Mouse (Mus musculus) midbrain, embryonic 14.5 days (tissue): ENCODE measurements around the gene Rpl23a. TPM values are rescaled to one million over a fixed set of nuclear protein-coding genes. Genes with fewer than 3 reads are reported as not detected.

Experiments
- ATAC-seq: fragments of 200-750 bp; cut with Nextera tagmentation; 2 replicates; pipeline ENCODE4 v1.8.0; 2017; ENCODE audit warnings: moderate number of reproducible peaks, moderate library complexity; ENCODE audit not compliant: low FRiP score, low TSS enrichment
- DNase-seq: peaks from one replicate; pipeline ENCODE4 v3.0.0-alpha.2; 2015
- H3K27ac ChIP-seq: fragments of 300-500 bp; sonication (generic); replicated peaks from 2 replicates; pipeline ENCODE4 v1.5.1; 2014; ENCODE audit warnings: mild to moderate bottlenecking, low read depth, low read length, moderate library complexity
- H3K27me3 ChIP-seq: fragments of 300-500 bp; sonication (generic); 2 replicates; pipeline ENCODE4 v1.6.1; 2014; ENCODE audit warnings: low read length, control low read depth, mixed read lengths; ENCODE audit not compliant: control insufficient read depth, insufficient read depth
- H3K36me3 ChIP-seq: fragments of 300-500 bp; sonication (generic); 2 replicates; pipeline ENCODE4 v1.6.1; 2014; ENCODE audit warnings: low read length, control low read depth; ENCODE audit not compliant: control insufficient read depth, insufficient read depth
- H3K4me1 ChIP-seq: fragments of 300-500 bp; sonication (generic); 2 replicates; pipeline ENCODE4 v1.6.1; 2014; ENCODE audit warnings: mild to moderate bottlenecking, antibody characterized with exemption, low read length, control low read depth; ENCODE audit not compliant: control insufficient read depth, insufficient read depth
- H3K4me2 ChIP-seq: fragments of 300-500 bp; sonication (generic); 2 replicates; pipeline ENCODE4 v1.6.1; 2014; ENCODE audit warnings: mild to moderate bottlenecking, low read length, moderate library complexity
- H3K4me3 ChIP-seq: fragments of 300-500 bp; sonication (generic); replicated peaks from 2 replicates; pipeline ENCODE4 v1.5.1; 2014; ENCODE audit warnings: low read depth, low read length
- H3K9ac ChIP-seq: fragments of 300-500 bp; sonication (generic); replicated peaks from 2 replicates; pipeline ENCODE4 v1.6.1; 2014; ENCODE audit warnings: mild to moderate bottlenecking, low read length, moderate library complexity
- H3K9me3 ChIP-seq: fragments of 300-500 bp; sonication (generic); 2 replicates; pipeline ENCODE4 v1.6.1; 2016; ENCODE audit warnings: low read length, control low read depth, mixed read lengths; ENCODE audit not compliant: control insufficient read depth
- whole genome bisulfite sequencing: fragments of 180-500 bp; shearing (Covaris S2); extraction: QIAGEN DNeasy Blood & Tissue Kit; methylation state at CpG from one replicate; pipeline ENCODE4 v1.1.7; 2014; 5-methylcytosine and 5-hydroxymethylcytosine counted together
- polyA plus RNA-seq: library from polyadenylated mRNA; unstranded; fragments of >200 nt; fragmentation: Nextera tagmentation; extraction: Ambion mirVana; gene quantifications from 2 replicates; pipeline ENCODE4 v1.2.1, GENCODE M21; 2014

Gene Rpl23a
- polyA plus RNA-seq, 1 experiment from 2014 or later, result 977 TPM

- H3K9ac ChIP-seq, result no peak overlapping the region
- WGBS, result 91% methylated on average over 19 of the region's 19 CpGs
- no peaks in the 10 kb centered on the region for H3K36me3 ChIP-seq
- H3K4me3 ChIP-seq, result no peak overlapping the region
- no peaks in the 10 kb centered on the region for H3K9me3 ChIP-seq
- H3K4me2 ChIP-seq, result no peak overlapping the region
- no peaks in the 10 kb centered on the region for H3K27me3 ChIP-seq
- no peak for DNase-seq
- ATAC-seq, result no peak
- peaks cover 11% of the 10 kb centered on the region for H3K4me1 ChIP-seq
- H3K27ac ChIP-seq, result no peak overlapping the region
These were observed 10.5 kb downstream of the Rpl23a start for GRCm38 (mm10) chr11:78172748-78173383.

- Histone ChIP-seq H3K4me2 (no peak overlapping the region), H3K27ac (no peak overlapping the region), H3K9me3 (no peaks in the 10 kb centered on the region), H3K4me1 (peaks cover 8% of the 10 kb centered on the region), H3K36me3 (no peaks in the 10 kb centered on the region), H3K27me3 (no peaks in the 10 kb centered on the region), H3K4me3 (no peak overlapping the region), H3K9ac (no peak overlapping the region)
- DNase-seq (no peak), ATAC-seq (no peak)
- WGBS, result 77% methylated on average over 16 of the region's 16 CpGs
These were observed 11.2 kb downstream of the Rpl23a start for GRCm38 (mm10) chr11:78172034-78172747.

DNA sequence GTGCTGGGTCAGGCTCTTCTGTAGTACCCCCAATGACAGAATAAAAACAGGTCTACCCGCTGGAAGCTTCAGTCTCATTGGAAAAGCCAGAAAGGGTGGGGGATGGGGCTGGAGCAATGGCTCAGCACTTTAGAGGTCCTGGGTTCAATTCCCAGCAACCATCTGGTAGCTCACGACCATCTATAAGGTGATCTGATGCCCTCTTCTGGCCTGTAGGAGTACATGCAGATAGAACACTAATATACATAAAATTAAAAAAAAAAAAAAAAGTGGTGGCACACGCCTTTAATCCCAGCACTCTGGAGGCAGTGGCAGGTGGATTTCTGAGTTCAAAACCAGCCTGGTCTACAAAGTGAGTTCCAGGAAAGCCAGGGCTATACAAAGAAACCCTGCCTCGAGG is 12.1 kb downstream of the Rpl23a start:
- no peak overlapping the region for H3K4me2 ChIP-seq
- WGBS, result 67% methylated on average over 4 of the region's 4 CpGs

DNA sequence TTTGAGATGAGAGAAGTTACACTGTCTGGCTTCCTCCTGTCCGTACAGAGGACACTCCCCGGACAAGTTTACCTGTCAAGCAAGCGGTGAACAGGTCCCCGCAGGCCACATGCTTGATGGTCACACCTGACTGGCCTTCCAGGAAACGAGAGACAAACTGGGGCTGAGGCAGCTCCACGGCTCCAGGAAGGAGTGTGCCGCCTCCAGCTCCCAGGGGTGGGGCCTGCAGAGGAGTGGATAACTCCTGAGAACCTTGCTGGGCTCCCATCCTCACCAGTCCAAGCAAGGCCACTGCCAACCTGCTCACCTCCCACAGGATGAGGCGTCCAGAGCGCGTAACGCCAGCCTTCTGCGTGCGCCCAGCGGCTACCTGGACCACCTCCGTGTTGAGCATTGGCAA is 13.1 kb downstream of the Rpl23a start:
- H3K9me3 ChIP-seq, result no peaks in the 10 kb centered on the region
- no peak overlapping the region for H3K4me3 ChIP-seq
- H3K36me3 ChIP-seq, result no peaks in the 10 kb centered on the region
- DNase-seq (no peak), ATAC-seq (no peak)
- no peak overlapping the region for H3K27ac ChIP-seq
- peaks cover 7% of the 10 kb centered on the region; the same call in 1 of the 2 replicates for H3K4me1 ChIP-seq
- 90% methylated on average over 15 of the region's 15 CpGs for WGBS
- H3K9ac ChIP-seq, result no peak overlapping the region
- no peaks in the 10 kb centered on the region for H3K27me3 ChIP-seq
- H3K4me2 ChIP-seq, result no peak overlapping the region

More for the DNA sequence above, 12.1 kb downstream of the Rpl23a start:
- DNase-seq (no peak), ATAC-seq (no peak)
- Histone ChIP-seq H3K27me3 (no peaks in the 10 kb centered on the region), H3K9me3 (no peaks in the 10 kb centered on the region), H3K4me1 (no peaks in the 10 kb centered on the region), H3K9ac (no peak overlapping the region), H3K27ac (no peak overlapping the region), H3K36me3 (no peaks in the 10 kb centered on the region), H3K4me3 (no peak overlapping the region)

GRCm38 (mm10) chr11:78168541-78169468 is 14.6 kb downstream of the Rpl23a start:
- no peaks in the 10 kb centered on the region for H3K9me3 ChIP-seq
- no peak overlapping the region for H3K4me2 ChIP-seq
- no peak overlapping the region for H3K27ac ChIP-seq
- DNase-seq, result no peak
- no peaks in the 10 kb centered on the region for H3K27me3 ChIP-seq
- H3K9ac ChIP-seq, result no peak overlapping the region
- H3K4me1 ChIP-seq, result peaks cover 7% of the 10 kb centered on the region; the same call in 1 of the 2 replicates
- 63% methylated on average over 19 of the region's 19 CpGs for WGBS
- H3K36me3 ChIP-seq, result no peaks in the 10 kb centered on the region
- no peak for ATAC-seq
- no peak overlapping the region for H3K4me3 ChIP-seq

DNA sequence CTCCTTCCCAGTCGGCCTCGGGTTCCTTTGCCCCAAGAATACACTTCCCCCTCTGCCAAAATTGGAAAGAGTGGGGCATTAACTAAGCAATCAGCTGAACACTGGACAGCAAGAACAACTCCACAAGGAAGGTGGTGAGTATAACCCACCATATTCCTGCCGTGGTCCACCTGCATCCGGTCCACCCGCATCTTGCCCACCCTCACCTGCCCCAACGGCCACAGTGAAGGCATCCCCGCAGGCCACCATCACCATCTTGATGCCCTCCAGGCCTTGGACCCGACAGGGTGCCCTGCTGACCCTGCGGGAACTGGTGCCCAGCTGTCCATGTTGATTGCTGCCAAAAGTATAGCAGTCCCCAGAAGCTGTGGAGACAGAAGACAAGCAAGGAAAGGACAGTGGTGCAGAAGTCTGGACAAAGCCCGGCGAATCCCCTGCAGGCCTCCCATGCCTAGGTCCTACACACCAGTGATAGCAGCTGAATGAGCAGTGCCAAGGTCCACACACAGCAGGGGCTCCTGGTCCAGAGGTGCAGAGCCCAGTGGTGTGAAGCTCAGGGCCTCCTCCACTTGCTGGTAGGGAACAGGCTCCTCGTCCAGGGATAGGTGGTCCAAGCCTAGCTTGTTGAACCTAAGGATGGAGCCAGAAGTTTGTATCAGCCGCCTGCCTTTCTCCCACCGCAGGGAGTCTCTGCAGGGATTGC is 16.0 kb downstream of the Rpl23a start:
- no peak for ATAC-seq
- Histone ChIP-seq H3K4me2 (no peak overlapping the region), H3K9ac (no peak overlapping the region), H3K27me3 (no peaks in the 10 kb centered on the region), H3K4me3 (no peak overlapping the region), H3K4me1 (peaks cover 20% of the 10 kb centered on the region), H3K27ac (no peak overlapping the region), H3K36me3 (no peaks in the 10 kb centered on the region), H3K9me3 (no peaks in the 10 kb centered on the region)
- WGBS, result 89% methylated on average over 14 of the region's 14 CpGs
- no peak for DNase-seq

DNA sequence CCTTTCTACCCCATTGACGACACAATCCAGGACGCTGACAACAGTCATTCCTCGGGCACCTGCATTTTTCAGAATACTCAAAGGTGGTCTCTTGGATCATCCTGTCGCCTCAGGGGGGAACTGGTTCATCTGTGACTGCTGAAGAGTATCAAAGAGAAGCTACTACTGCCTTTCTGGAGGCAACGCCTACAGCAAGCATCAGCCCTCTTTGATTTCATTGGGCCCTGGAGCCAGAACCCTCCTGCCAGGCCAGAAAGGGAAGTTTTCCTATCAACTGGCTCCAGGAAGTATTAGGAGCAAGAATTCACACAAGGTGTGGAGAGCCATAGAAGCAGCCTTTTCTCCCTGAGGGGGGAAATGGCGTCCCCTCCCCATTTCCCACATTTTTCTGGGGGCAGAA is 16.7 kb downstream of the Rpl23a start:
- H3K27me3 ChIP-seq, result no peaks in the 10 kb centered on the region
- H3K4me2 ChIP-seq, result no peak overlapping the region
- H3K27ac ChIP-seq, result no peak overlapping the region
- no peak for ATAC-seq
- WGBS, result 70% methylated on average over 6 of the region's 6 CpGs
- no peak overlapping the region for H3K4me3 ChIP-seq
- H3K9ac ChIP-seq, result no peak overlapping the region
- DNase-seq, result no peak
- no peaks in the 10 kb centered on the region for H3K9me3 ChIP-seq
- H3K36me3 ChIP-seq, result peaks cover 7% of the 10 kb centered on the region
- H3K4me1 ChIP-seq, result peaks cover 26% of the 10 kb centered on the region

DNA sequence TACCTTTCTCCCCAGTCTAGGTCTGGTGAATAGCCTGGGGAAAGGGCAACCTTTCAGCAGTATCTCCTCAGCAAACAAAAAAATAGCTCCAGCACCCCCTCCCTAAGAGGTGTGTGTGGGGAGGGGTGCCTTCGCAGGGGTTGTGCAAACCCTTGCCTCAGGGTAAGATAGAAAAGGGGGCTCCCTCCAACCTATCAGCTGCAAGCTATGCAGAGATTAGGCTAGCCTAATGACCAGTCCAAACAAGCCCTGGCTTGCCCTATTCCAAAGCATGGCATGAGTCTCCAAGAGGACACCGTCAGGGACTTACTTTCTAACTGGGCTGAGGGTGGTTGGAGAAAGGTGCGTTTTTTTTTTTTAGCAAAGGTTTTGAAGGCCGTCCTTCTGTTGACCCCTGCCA is 17.2 kb downstream of the Rpl23a start:
- H3K4me3 ChIP-seq, result peak overlapping the region; percentile 100
- DNase-seq (no peak), ATAC-seq (no peak)
- no peaks in the 10 kb centered on the region for H3K27me3 ChIP-seq
- H3K36me3 ChIP-seq, result peaks cover 12% of the 10 kb centered on the region
- no peaks in the 10 kb centered on the region for H3K9me3 ChIP-seq
- H3K9ac ChIP-seq, result peak overlapping the region; percentile 100; the same call in 1 of the 2 replicates
- WGBS, result 56% methylated on average over 4 of the region's 4 CpGs
- H3K4me1 ChIP-seq, result peaks cover 26% of the 10 kb centered on the region
- no peak overlapping the region; the same call in 1 of the 2 replicates for H3K27ac ChIP-seq
- H3K4me2 ChIP-seq, result peak overlapping the region; percentile 86
